Mouse (Mus musculus) stomach, embryonic 14.5 days (tissue): ENCODE measurements around the gene Tent5d. TPM values are rescaled to one million over a fixed set of nuclear protein-coding genes. Genes with fewer than 3 reads are reported as not detected.
A peak's percentile ranks its signal among the peaks of the same experiment; 100 is the strongest.

Experiments used
- ATAC-seq: fragments of 200-750 bp; cut with Nextera tagmentation; 2 replicates; pipeline ENCODE4 v1.8.0; 2017; ENCODE audit warnings: low read depth, moderate TSS enrichment; ENCODE audit not compliant: insufficient number of reproducible peaks, insufficient read depth, low FRiP score
- H3K27ac ChIP-seq: fragments of 300-500 bp; sonication (generic); 2 replicates; pipeline ENCODE4 v1.5.1; 2014; ENCODE audit warnings: mild to moderate bottlenecking, low read length, moderate library complexity, mixed read lengths
- H3K27me3 ChIP-seq: fragments of 300-500 bp; sonication (generic); 2 replicates; pipeline ENCODE4 v1.6.1; 2014; ENCODE audit warnings: low read length, control low read depth, mixed read lengths; ENCODE audit not compliant: control insufficient read depth, insufficient read depth
- H3K36me3 ChIP-seq: fragments of 300-500 bp; sonication (generic); 2 replicates; pipeline ENCODE4 v1.6.1; 2014; ENCODE audit warnings: mild to moderate bottlenecking, control low read depth, low read length, moderate library complexity, mixed read lengths; ENCODE audit not compliant: control insufficient read depth, insufficient read depth
- H3K4me1 ChIP-seq: fragments of 300-500 bp; sonication (generic); 2 replicates; pipeline ENCODE4 v1.6.1; 2014; ENCODE audit warnings: low read length, control low read depth, mixed read lengths; ENCODE audit not compliant: control insufficient read depth, insufficient read depth
- H3K4me2 ChIP-seq: fragments of 300-500 bp; sonication (generic); replicated peaks from 2 replicates; pipeline ENCODE4 v1.6.1; 2014; ENCODE audit warnings: low read depth, low read length, control low read depth
- H3K4me3 ChIP-seq: fragments of 300-500 bp; sonication (generic); 2 replicates; pipeline ENCODE4 v1.5.1; 2014; ENCODE audit warnings: low read depth, low read length, control low read depth
- H3K9ac ChIP-seq: fragments of 300-500 bp; sonication (generic); replicated peaks from 2 replicates; pipeline ENCODE4 v1.6.1; 2014; ENCODE audit warnings: low read depth, mild to moderate bottlenecking, control low read depth, low read length, moderate library complexity, mixed read lengths
- H3K9me3 ChIP-seq: fragments of 300-500 bp; sonication (generic); 2 replicates; pipeline ENCODE4 v1.6.1; 2016; ENCODE audit warnings: low read depth, low read length, control low read depth; ENCODE audit not compliant: control insufficient read depth
- WGBS: fragments of 180-500 bp; shearing (Covaris S2); extraction: QIAGEN DNeasy Blood & Tissue Kit; methylation state at CpG from one replicate; pipeline ENCODE4 v1.1.7; 2014; 5-methylcytosine and 5-hydroxymethylcytosine counted together
- polyA plus RNA-seq: library from polyadenylated mRNA; unstranded; fragments of >200 nt; fragmentation: Nextera tagmentation; extraction: Ambion mirVana; gene quantifications from 2 replicates; pipeline ENCODE4 v1.2.1, GENCODE M21; 2014

Tent5d gene
- 0.82 and 0.98 TPM in 2 replicates for polyA plus RNA-seq

GRCm38 (mm10) chrX:107792290-107792689 is at the start of gene Tent5d:
TSS of gene Tent5d (plus strand) at chrX:107792590.
- WGBS, result 78% methylated on average over 1 of the region's 1 CpGs
- no peak within 1 kb of the TSS for H3K4me2 ChIP-seq
- no peak within 1 kb of the TSS for H3K27ac ChIP-seq
- H3K9me3 ChIP-seq, result no peaks in the 10 kb centered on the region
- H3K27me3 ChIP-seq, result no peaks in the 10 kb centered on the region
- H3K36me3 ChIP-seq, result no peaks in the 10 kb centered on the region
- no peak within 1 kb of the TSS for H3K9ac ChIP-seq
- no peak within 1 kb of the TSS for H3K4me3 ChIP-seq
- no peaks in the 10 kb centered on the region for H3K4me1 ChIP-seq
- no peak for ATAC-seq

- Histone ChIP-seq H3K4me2 (no peak overlapping the region), H3K4me1 (no peaks in the 10 kb centered on the region), H3K4me3 (no peak overlapping the region), H3K36me3 (no peaks in the 10 kb centered on the region), H3K9me3 (no peaks in the 10 kb centered on the region), H3K27me3 (no peaks in the 10 kb centered on the region), H3K9ac (no peak overlapping the region), H3K27ac (no peak overlapping the region)
- whole genome bisulfite sequencing, result 17% methylated on average over 3 of the region's 3 CpGs
- ATAC-seq, result no peak
Measured at GRCm38 (mm10) chrX:107767896-107768295, 24.5 kb upstream of the Tent5d start.

- 86% methylated on average over 1 of the region's 1 CpGs for WGBS
Measured at GRCm38 (mm10) chrX:107790136-107790535, 2.3 kb upstream of the Tent5d start.

GRCm38 (mm10) chrX:107790750-107791493 is 1.5 kb upstream of the Tent5d start:
- WGBS, result 29% methylated on average over 8 of the region's 8 CpGs
- Histone ChIP-seq H3K9ac (no peak overlapping the region), H3K27ac (no peak overlapping the region), H3K4me3 (no peak overlapping the region), H3K4me1 (no peaks in the 10 kb centered on the region), H3K9me3 (no peaks in the 10 kb centered on the region), H3K27me3 (no peaks in the 10 kb centered on the region), H3K4me2 (no peak overlapping the region), H3K36me3 (no peaks in the 10 kb centered on the region)
- no peak for ATAC-seq

More at GRCm38 (mm10) chrX:107790136-107790535, 2.3 kb upstream of the Tent5d start:
- no peak overlapping the region for H3K27ac ChIP-seq
- H3K9ac ChIP-seq, result no peak overlapping the region
- no peak overlapping the region for H3K4me3 ChIP-seq
- no peaks in the 10 kb centered on the region for H3K9me3 ChIP-seq
- no peaks in the 10 kb centered on the region for H3K36me3 ChIP-seq
- ATAC-seq, result no peak
- no peaks in the 10 kb centered on the region for H3K27me3 ChIP-seq
- no peaks in the 10 kb centered on the region for H3K4me1 ChIP-seq
- no peak overlapping the region for H3K4me2 ChIP-seq

GRCm38 (mm10) chrX:107795785-107796184 is 3.4 kb downstream of the Tent5d start:
- Histone ChIP-seq H3K36me3 (no peaks in the 10 kb centered on the region), H3K4me3 (no peak overlapping the region), H3K9ac (no peak overlapping the region), H3K4me2 (no peak overlapping the region), H3K27me3 (no peaks in the 10 kb centered on the region), H3K4me1 (no peaks in the 10 kb centered on the region), H3K27ac (no peak overlapping the region), H3K9me3 (no peaks in the 10 kb centered on the region)
- WGBS, result 59% methylated on average over 1 of the region's 1 CpGs
- ATAC-seq, result no peak

GRCm38 (mm10) chrX:107796919-107797318 is 4.5 kb downstream of the Tent5d start:
- Histone ChIP-seq H3K4me1 (no peaks in the 10 kb centered on the region), H3K4me3 (no peak overlapping the region), H3K27ac (no peak overlapping the region), H3K27me3 (no peaks in the 10 kb centered on the region), H3K9ac (no peak overlapping the region), H3K9me3 (no peaks in the 10 kb centered on the region), H3K4me2 (no peak overlapping the region), H3K36me3 (no peaks in the 10 kb centered on the region)
- ATAC-seq, result no peak
- 91% methylated on average over 2 of the region's 2 CpGs for WGBS

GRCm38 (mm10) chrX:107812120-107812519 is 19.7 kb downstream of the Tent5d start:
- Histone ChIP-seq H3K36me3 (no peaks in the 10 kb centered on the region), H3K4me2 (no peak overlapping the region), H3K9ac (no peak overlapping the region), H3K27me3 (no peaks in the 10 kb centered on the region), H3K27ac (no peak overlapping the region), H3K9me3 (no peaks in the 10 kb centered on the region), H3K4me3 (no peak overlapping the region), H3K4me1 (no peaks in the 10 kb centered on the region)
- no peak for ATAC-seq

- no peaks in the 10 kb centered on the region for H3K36me3 ChIP-seq
- H3K27ac ChIP-seq, result no peak overlapping the region
- WGBS, result 20% methylated on average over 32 of the region's 32 CpGs
- peak overlapping the region; percentile 58 for H3K9ac ChIP-seq
- peak overlapping the region; percentile 54 for H3K4me3 ChIP-seq
- H3K4me1 ChIP-seq, result no peaks in the 10 kb centered on the region
- ATAC-seq, result peak; percentile 78
- no peaks in the 10 kb centered on the region for H3K27me3 ChIP-seq
- H3K9me3 ChIP-seq, result no peaks in the 10 kb centered on the region
- H3K4me2 ChIP-seq, result peak overlapping the region; percentile 43
Measured at GRCm38 (mm10) chrX:107815502-107816217, 23.3 kb downstream of the Tent5d start.
